Mouse (Mus musculus) lung, postnatal 0 days (tissue): ENCODE results near the gene Tnfrsf12a.

Experiments used
- CTCF ChIP-seq: IDR thresholded peaks from 2 replicates; pipeline ENCODE4 v1.5.1; 2016; ENCODE audit warnings: antibody characterized with exemption, mild to moderate bottlenecking
- EP300 ChIP-seq: IDR thresholded peaks from 2 replicates; pipeline ENCODE4 v1.6.1; 2016; ENCODE audit warnings: antibody characterized with exemption, mild to moderate bottlenecking, control low read depth

- TF ChIP-seq CTCF: no peak
- no peak for TF ChIP-seq EP300
These were observed 39.7 kb upstream of the Tnfrsf12a start for GRCm38 (mm10) chr17:23717003-23717402.
